Mouse (Mus musculus) G1E (cell line): ENCODE results near the gene Cops4.

Source experiments
- CTCF ChIP-seq: IDR thresholded peaks from 2 replicates; pipeline ENCODE4 v1.5.1; 2012; ENCODE audit warnings: low read depth, low read length, inconsistent platforms, mixed read lengths
- GATA1 ChIP-seq: IDR thresholded peaks from 2 replicates; pipeline ENCODE4 v1.6.1; 2012; ENCODE audit warnings: borderline replicate concordance, low read length, inconsistent platforms, mixed read lengths
- GATA2 ChIP-seq: IDR thresholded peaks from 2 replicates; pipeline ENCODE4 v1.6.1; 2012; ENCODE audit warnings: low read depth, low read length, inconsistent platforms, borderline replicate concordance
- TAL1 ChIP-seq: conservative IDR thresholded peaks from 2 replicates; pipeline ENCODE4 v1.6.1; 2012; ENCODE audit warnings: low read depth, low read length, inconsistent platforms, mixed read lengths

GRCm38 (mm10) chr5:100483569-100483968 lies 34.5 kb upstream of the Cops4 start:
- no peak for TF ChIP-seq CTCF
- no peak for TF ChIP-seq GATA1
- no peak for TF ChIP-seq GATA2
- no peak for TF ChIP-seq TAL1
